Mouse (Mus musculus): ENCODE measurements around the gene 4933415F23Rik. TPM values are rescaled to one million over a fixed set of nuclear protein-coding genes. Genes with fewer than 3 reads are reported as not detected.

Gene 4933415F23Rik
- polyA plus RNA-seq, 1 experiment from 2014 or later, result not detected

DNA sequence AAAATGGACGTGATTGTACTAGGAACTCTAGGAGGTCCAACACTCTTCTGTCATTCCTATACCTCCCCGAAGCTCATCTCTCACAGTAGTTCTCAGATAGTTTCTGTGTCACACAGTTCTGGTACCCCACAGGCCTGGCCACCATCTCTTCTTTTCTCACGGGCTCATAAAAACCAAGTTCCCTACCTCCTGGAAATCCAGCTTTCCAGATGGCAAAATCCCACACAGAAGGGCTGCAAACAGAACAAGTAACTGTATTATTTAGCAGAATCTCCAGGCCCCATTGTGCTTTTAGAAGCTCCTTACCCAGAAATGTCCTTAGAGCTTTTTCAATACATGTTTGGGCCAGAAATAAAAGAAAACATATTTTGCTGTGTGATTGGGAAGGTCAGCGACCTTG is 828 bp upstream of the 4933415F23Rik start:
- WGBS, result 86% methylated on average over 4 of the region's 4 CpGs
- Histone ChIP-seq H3K36me3 (ENCODE audit: control insufficient read depth, insufficient read depth, low read length) (no peaks in the 10 kb centered on the region), H3K4me3 (ENCODE audit: low read depth, low read length) (no peak overlapping the region), H3K4me2 (ENCODE audit: low read length) (no peak overlapping the region), H3K27ac (ENCODE audit: low read depth, low read length) (no peak overlapping the region), H3K4me1 (ENCODE audit: control insufficient read depth, insufficient read depth, low read length) (no peaks in the 10 kb centered on the region), H3K9me3 (replicated peaks; ENCODE audit: control insufficient read depth, low read length) (no peaks in the 10 kb centered on the region), H3K27me3 (replicated peaks; ENCODE audit: control insufficient read depth, insufficient read depth, low read length) (no peaks in the 10 kb centered on the region), H3K9ac (ENCODE audit: low read length) (no peak overlapping the region)
- ATAC-seq (no peak), DNase-seq (ENCODE audit: low spot score) (no peak)

DNA sequence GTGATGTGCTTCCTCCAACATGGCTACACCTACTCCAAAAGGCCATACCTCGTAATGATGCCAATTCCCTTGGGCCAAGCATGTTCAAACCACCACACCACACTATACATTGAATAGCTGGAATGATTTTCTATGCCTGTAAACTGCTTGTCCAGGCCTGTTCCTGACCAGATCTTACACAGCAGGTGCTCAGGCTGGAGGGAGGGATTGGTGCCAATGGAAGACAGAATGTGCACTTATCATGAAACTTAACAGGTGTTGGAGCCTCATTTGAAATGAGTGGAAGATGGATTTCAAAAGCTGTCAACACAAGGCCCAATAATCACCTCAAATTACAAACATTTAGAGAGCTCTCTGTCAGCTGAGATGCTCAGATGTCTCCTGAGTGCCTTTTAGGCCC is 2.3 kb downstream of the 4933415F23Rik start:
- no peak for DNase-seq (ENCODE audit: low spot score)
- no peaks in the 10 kb centered on the region for H3K27me3 ChIP-seq (replicated peaks; ENCODE audit: control insufficient read depth, insufficient read depth, low read length)
- no peak overlapping the region for H3K9ac ChIP-seq (ENCODE audit: low read length)
- H3K4me2 ChIP-seq (ENCODE audit: low read length), result no peak overlapping the region
- no peak overlapping the region for H3K27ac ChIP-seq (ENCODE audit: low read depth, low read length)
- ATAC-seq, result no peak
- 84% methylated on average over 1 of the region's 1 CpGs for WGBS
- H3K36me3 ChIP-seq (ENCODE audit: control insufficient read depth, insufficient read depth, low read length), result no peaks in the 10 kb centered on the region
- no peaks in the 10 kb centered on the region for H3K9me3 ChIP-seq (replicated peaks; ENCODE audit: control insufficient read depth, low read length)
- no peak overlapping the region for H3K4me3 ChIP-seq (ENCODE audit: low read depth, low read length)
- H3K4me1 ChIP-seq (ENCODE audit: control insufficient read depth, insufficient read depth, low read length), result no peaks in the 10 kb centered on the region

DNA sequence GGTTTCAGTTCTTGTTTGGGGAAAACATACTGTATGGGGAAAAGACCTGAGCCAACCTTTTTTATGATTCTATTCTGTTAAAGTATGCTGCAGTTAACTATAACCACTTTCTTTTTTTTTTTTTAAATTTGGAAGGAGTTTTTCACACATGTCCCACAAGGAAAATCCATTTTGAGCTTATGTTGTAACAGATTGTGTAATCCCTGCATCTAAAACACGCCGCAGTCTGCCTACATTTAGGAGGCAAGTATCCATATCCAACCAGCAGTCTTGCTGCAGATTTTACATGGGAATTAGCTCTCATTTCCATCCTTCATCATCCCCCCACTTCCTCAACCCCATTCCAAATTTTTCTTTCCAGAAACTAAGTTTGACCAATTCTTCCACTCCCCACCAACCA is 3.6 kb downstream of the 4933415F23Rik start:
- 92% methylated on average over 2 of the region's 2 CpGs for WGBS
- Histone ChIP-seq H3K9me3 (replicated peaks; ENCODE audit: control insufficient read depth, low read length) (no peaks in the 10 kb centered on the region), H3K36me3 (ENCODE audit: control insufficient read depth, insufficient read depth, low read length) (no peaks in the 10 kb centered on the region), H3K4me1 (ENCODE audit: control insufficient read depth, insufficient read depth, low read length) (no peaks in the 10 kb centered on the region), H3K4me3 (ENCODE audit: low read depth, low read length) (no peak overlapping the region), H3K27me3 (replicated peaks; ENCODE audit: control insufficient read depth, insufficient read depth, low read length) (no peaks in the 10 kb centered on the region), H3K9ac (ENCODE audit: low read length) (no peak overlapping the region), H3K27ac (ENCODE audit: low read depth, low read length) (no peak overlapping the region), H3K4me2 (ENCODE audit: low read length) (no peak overlapping the region)
- peak; percentile 47 for DNase-seq (ENCODE audit: low spot score)
- no peak for ATAC-seq

DNA sequence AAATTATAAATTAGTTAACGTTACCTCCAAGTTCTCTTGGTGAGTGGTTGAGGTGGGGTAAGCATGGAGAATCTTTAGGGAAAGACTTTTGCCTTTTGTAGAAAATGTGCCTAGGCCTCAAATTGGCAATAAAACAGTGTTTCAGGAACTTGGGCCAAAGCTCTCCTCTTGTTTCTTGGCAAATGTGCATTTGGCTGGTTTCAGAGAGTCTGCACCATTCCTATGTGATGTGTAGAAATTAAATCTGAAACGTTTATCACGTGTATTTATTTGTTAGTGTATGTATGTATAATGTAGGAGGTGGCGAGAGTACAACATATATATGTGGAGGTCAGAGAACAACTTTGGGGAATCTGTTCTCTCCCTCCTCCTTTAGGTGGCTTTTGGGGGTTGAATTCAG is 4.1 kb downstream of the 4933415F23Rik start:
- Histone ChIP-seq H3K27me3 (replicated peaks; ENCODE audit: control insufficient read depth, insufficient read depth, low read length) (no peaks in the 10 kb centered on the region), H3K4me1 (ENCODE audit: control insufficient read depth, insufficient read depth, low read length) (no peaks in the 10 kb centered on the region), H3K4me3 (ENCODE audit: low read depth, low read length) (no peak overlapping the region), H3K27ac (ENCODE audit: low read depth, low read length) (no peak overlapping the region), H3K9me3 (replicated peaks; ENCODE audit: control insufficient read depth, low read length) (no peaks in the 10 kb centered on the region), H3K36me3 (ENCODE audit: control insufficient read depth, insufficient read depth, low read length) (no peaks in the 10 kb centered on the region), H3K4me2 (ENCODE audit: low read length) (no peak overlapping the region), H3K9ac (ENCODE audit: low read length) (no peak overlapping the region)
- ATAC-seq (no peak), DNase-seq (ENCODE audit: low spot score) (no peak)
- WGBS, result 77% methylated on average over 4 of the region's 4 CpGs

DNA sequence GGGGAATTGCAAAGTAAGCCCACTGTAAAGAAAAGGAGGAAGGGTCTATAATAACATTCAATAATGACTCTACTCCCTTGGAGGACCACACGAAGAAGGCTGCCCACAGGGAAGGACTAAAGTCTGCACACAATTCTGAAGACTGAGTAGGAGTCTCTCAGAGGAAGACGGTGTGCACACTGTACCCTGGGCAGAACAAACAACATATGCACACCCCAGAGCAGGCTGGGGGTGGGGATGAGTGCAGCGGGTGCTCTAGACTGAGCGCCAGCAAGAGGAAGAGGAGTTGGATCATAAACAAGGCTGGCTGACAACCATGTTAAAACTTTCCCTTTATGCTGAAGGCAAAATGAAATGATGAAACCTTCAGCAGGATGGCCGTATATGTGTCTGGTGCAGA is 34.3 kb downstream of the 4933415F23Rik start:
- H3K9ac ChIP-seq (ENCODE audit: low read length), result no peak overlapping the region
- H3K27me3 ChIP-seq (replicated peaks; ENCODE audit: control insufficient read depth, insufficient read depth, low read length), result no peaks in the 10 kb centered on the region
- DNase-seq (ENCODE audit: low spot score) (no peak), ATAC-seq (no peak)
- 87% methylated on average over 5 of the region's 5 CpGs for WGBS
- no peak overlapping the region for H3K4me3 ChIP-seq (ENCODE audit: low read depth, low read length)
- H3K4me1 ChIP-seq (ENCODE audit: control insufficient read depth, insufficient read depth, low read length), result no peaks in the 10 kb centered on the region
- H3K27ac ChIP-seq (ENCODE audit: low read depth, low read length), result no peak overlapping the region
- no peaks in the 10 kb centered on the region for H3K36me3 ChIP-seq (ENCODE audit: control insufficient read depth, insufficient read depth, low read length)
- H3K9me3 ChIP-seq (replicated peaks; ENCODE audit: control insufficient read depth, low read length), result no peaks in the 10 kb centered on the region
- H3K4me2 ChIP-seq (ENCODE audit: low read length), result no peak overlapping the region

DNA sequence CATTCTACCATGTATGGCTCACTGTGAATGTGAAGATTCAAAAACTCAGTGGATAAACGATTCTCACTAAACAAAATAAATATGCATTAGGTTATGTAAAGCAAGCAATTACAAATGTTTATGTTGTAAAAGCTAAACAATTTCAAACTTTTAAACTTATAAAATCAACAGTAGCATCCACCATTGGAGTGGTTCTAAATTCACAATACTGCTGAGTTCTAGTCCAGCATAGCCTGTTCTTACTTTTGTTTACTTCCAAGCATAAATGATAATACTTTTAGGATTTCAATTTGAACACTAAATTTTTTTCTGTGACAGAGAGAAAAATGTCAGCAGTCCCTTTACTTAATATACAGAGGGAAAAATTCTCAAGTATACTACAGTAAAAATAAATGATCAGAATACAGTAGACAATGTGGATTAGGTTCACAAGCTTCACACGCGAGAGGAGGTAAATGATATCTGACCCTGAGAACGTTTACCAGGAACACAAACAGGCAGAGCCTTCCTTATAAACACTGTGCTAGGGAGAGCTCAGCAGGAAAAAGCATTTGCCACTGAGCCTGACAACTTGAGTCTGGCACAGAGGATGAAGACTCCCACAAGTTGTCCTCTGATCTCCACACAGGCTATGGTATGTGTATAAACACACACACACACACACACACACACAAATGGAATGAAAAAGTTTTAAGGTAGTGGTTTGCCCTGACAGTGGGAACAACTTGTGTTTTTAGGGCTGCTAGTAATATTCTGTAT is 37.2 kb downstream of the 4933415F23Rik start:
- H3K4me3 ChIP-seq (ENCODE audit: low read depth, low read length), result no peak overlapping the region
- no peaks in the 10 kb centered on the region for H3K27me3 ChIP-seq (replicated peaks; ENCODE audit: control insufficient read depth, insufficient read depth, low read length)
- H3K9me3 ChIP-seq (replicated peaks; ENCODE audit: control insufficient read depth, low read length), result no peaks in the 10 kb centered on the region
- ATAC-seq (no peak), DNase-seq (ENCODE audit: low spot score) (no peak)
- WGBS, result 73% methylated on average over 4 of the region's 4 CpGs
- H3K9ac ChIP-seq (ENCODE audit: low read length), result no peak overlapping the region
- H3K36me3 ChIP-seq (ENCODE audit: control insufficient read depth, insufficient read depth, low read length), result no peaks in the 10 kb centered on the region
- no peak overlapping the region for H3K4me2 ChIP-seq (ENCODE audit: low read length)
- H3K27ac ChIP-seq (ENCODE audit: low read depth, low read length), result no peak overlapping the region
- H3K4me1 ChIP-seq (ENCODE audit: control insufficient read depth, insufficient read depth, low read length), result no peaks in the 10 kb centered on the region

DNA sequence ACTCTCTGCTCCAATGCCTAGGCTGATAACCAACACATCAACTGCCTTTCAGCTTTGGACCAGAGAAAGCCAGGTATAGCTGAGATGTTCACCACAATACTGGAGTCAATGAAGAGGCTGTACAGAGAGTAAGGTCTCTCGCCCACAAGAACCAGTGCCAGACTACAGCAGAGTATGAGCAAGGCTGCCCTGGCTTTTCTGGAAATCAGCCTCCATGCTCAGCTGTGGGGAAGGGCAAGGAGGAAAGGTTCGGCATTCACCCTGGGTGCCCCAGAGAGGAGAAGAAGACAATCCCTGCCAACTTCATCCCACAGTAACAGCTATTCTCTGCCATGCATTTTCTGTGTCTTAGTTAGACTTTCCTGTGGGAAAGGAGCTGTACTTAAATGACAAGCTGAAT is 38.1 kb downstream of the 4933415F23Rik start:
- Histone ChIP-seq H3K9ac (ENCODE audit: low read length) (no peak overlapping the region), H3K27me3 (replicated peaks; ENCODE audit: control insufficient read depth, insufficient read depth, low read length) (no peaks in the 10 kb centered on the region), H3K4me3 (ENCODE audit: low read depth, low read length) (no peak overlapping the region), H3K9me3 (replicated peaks; ENCODE audit: control insufficient read depth, low read length) (no peaks in the 10 kb centered on the region), H3K4me1 (ENCODE audit: control insufficient read depth, insufficient read depth, low read length) (no peaks in the 10 kb centered on the region), H3K27ac (ENCODE audit: low read depth, low read length) (no peak overlapping the region), H3K36me3 (ENCODE audit: control insufficient read depth, insufficient read depth, low read length) (no peaks in the 10 kb centered on the region), H3K4me2 (ENCODE audit: low read length) (no peak overlapping the region)
- no peak for DNase-seq (ENCODE audit: low spot score)
- ATAC-seq, result no peak
- WGBS, result 82% methylated on average over 2 of the region's 2 CpGs

DNA sequence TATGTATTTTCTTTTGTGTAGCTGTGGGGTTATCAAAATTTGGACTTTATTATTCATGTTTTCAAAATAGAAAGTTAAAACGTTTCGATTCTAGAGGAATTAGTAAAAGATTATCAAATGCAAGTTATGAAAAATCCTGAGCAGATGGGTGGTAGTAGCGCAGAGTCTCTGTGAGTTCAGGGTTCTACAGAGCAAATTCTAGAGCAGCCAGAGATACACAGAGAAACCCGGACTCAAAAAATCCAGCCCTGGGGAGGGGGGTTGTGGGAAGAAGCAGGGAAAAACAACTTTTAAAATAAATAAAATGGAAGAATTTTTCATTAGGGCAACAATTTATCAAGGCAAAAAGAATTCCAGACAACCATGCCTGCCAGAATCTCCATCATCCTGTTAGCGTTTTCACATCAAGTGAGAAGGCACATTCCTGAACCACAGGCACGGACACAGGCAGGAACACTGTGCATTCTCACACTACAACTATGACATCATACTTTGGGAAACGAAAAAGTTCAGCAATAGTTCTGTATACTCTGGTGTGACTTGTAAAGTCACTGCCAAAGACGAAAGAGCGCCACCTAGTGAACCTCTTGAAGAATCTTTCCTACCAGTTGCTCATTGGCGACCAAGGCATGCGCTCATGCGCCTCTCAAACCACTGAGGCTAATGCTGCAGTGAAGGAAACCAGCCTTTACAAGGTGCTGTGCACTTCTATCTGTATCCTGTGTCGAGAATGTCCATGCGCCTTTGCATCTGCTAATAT is 40.3 kb downstream of the 4933415F23Rik start:
- peak; percentile 95 for ATAC-seq
- Histone ChIP-seq H3K27me3 (replicated peaks; ENCODE audit: control insufficient read depth, insufficient read depth, low read length) (no peaks in the 10 kb centered on the region), H3K9ac (ENCODE audit: low read length) (no peak overlapping the region), H3K4me3 (ENCODE audit: low read depth, low read length) (no peak overlapping the region), H3K36me3 (ENCODE audit: control insufficient read depth, insufficient read depth, low read length) (no peaks in the 10 kb centered on the region), H3K9me3 (replicated peaks; ENCODE audit: control insufficient read depth, low read length) (no peaks in the 10 kb centered on the region), H3K4me2 (ENCODE audit: low read length) (no peak overlapping the region), H3K4me1 (ENCODE audit: control insufficient read depth, insufficient read depth, low read length) (no peaks in the 10 kb centered on the region), H3K27ac (ENCODE audit: low read depth, low read length) (no peak overlapping the region)
- 22% methylated on average over 14 of the region's 14 CpGs for WGBS
- peak; percentile 93 for DNase-seq (ENCODE audit: low spot score)

DNA sequence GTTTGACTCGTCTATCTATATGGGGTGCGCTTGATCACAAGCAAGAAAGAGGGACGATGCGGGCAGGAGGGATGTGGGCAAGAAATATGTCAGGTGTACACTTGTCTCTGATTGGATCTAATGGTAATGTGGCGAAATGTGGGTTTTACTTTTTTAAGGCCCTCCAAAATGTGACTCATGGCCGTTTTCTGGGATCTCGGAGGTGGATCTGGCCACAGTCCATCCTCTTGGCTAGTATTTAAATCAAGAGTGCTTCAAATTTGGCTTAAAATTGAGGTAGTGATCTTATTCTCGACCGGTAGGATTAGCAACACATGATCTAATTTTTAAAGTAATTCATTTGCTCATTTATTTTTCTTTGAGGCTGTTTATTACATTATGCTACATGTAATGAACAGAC is 42.0 kb downstream of the 4933415F23Rik start:
- Histone ChIP-seq H3K9me3 (replicated peaks; ENCODE audit: control insufficient read depth, low read length) (no peaks in the 10 kb centered on the region), H3K9ac (ENCODE audit: low read length) (no peak overlapping the region), H3K4me1 (ENCODE audit: control insufficient read depth, insufficient read depth, low read length) (no peaks in the 10 kb centered on the region), H3K27me3 (replicated peaks; ENCODE audit: control insufficient read depth, insufficient read depth, low read length) (no peaks in the 10 kb centered on the region), H3K4me3 (ENCODE audit: low read depth, low read length) (no peak overlapping the region), H3K27ac (ENCODE audit: low read depth, low read length) (no peak overlapping the region), H3K36me3 (ENCODE audit: control insufficient read depth, insufficient read depth, low read length) (no peaks in the 10 kb centered on the region), H3K4me2 (ENCODE audit: low read length) (no peak overlapping the region)
- DNase-seq (ENCODE audit: low spot score) (no peak), ATAC-seq (no peak)
- 93% methylated on average over 9 of the region's 9 CpGs for WGBS

Data from forebrain, embryonic 14.5 days (tissue).